Mouse (Mus musculus): ENCODE data around the gene Gal3st2. TPM values are rescaled to one million over a fixed set of nuclear protein-coding genes. Genes with fewer than 3 reads are reported as not detected.
"Not testable (repeated sequence)": the region's sequence is repeated elsewhere in the genome, so short reads cannot be mapped to it uniquely, and the experiment has no call there.

The Gal3st2 gene
- not detected in 2 replicates for polyA plus RNA-seq (2012; ENCODE audit: insufficient read depth, insufficient read length, low replicate concordance, missing spikeins)

GRCm38 (mm10) chr1:93861048-93861447 is at the start of gene Gal3st2:
TSS of gene Gal3st2 (plus strand) at chr1:93861306.
- 74% methylated on average over 2 of the region's 2 CpGs for WGBS
- not testable (repeated sequence) for H3K27ac ChIP-seq (ENCODE audit: insufficient read depth, low read depth, low read length); H3K4me1 ChIP-seq (ENCODE audit: control insufficient read depth, insufficient read depth, low read length); H3K4me3 ChIP-seq (ENCODE audit: insufficient read depth, low read depth, low read length)

GRCm38 (mm10) chr1:93811495-93812039 is 49.5 kb upstream of the Gal3st2 start:
- H3K27ac ChIP-seq (ENCODE audit: insufficient read depth, low read depth, low read length), result no peak overlapping the region
- H3K4me1 ChIP-seq (ENCODE audit: control insufficient read depth, insufficient read depth, low read length), result no peaks in the 10 kb centered on the region
- no peak for TF ChIP-seq CTCF (IDR thresholded peaks at IDR 0.05; ENCODE audit: insufficient read depth, low read depth, low read length)
- TF ChIP-seq POLR2A (IDR thresholded peaks at IDR 0.05; ENCODE audit: insufficient read depth, low read depth, low read length), result no peak
- no peak overlapping the region for H3K4me3 ChIP-seq (ENCODE audit: insufficient read depth, low read depth, low read length)
- 93% methylated on average over 8 of the region's 8 CpGs for WGBS

- H3K4me1 ChIP-seq (ENCODE audit: control insufficient read depth, insufficient read depth, low read length), result no peaks in the 10 kb centered on the region
- 92% methylated on average over 8 of the region's 8 CpGs for WGBS
- H3K27ac ChIP-seq (ENCODE audit: insufficient read depth, low read depth, low read length), result no peak overlapping the region
- H3K4me3 ChIP-seq (ENCODE audit: insufficient read depth, low read depth, low read length), result no peak overlapping the region
- TF ChIP-seq POLR2A (IDR thresholded peaks at IDR 0.05; ENCODE audit: insufficient read depth, low read depth, low read length), result no peak
- no peak for TF ChIP-seq CTCF (IDR thresholded peaks at IDR 0.05; ENCODE audit: insufficient read depth, low read depth, low read length)
Observed at GRCm38 (mm10) chr1:93817823-93818532, 43.1 kb upstream of the Gal3st2 start.

GRCm38 (mm10) chr1:93818722-93819121 is 42.4 kb upstream of the Gal3st2 start:
- 88% methylated on average over 7 of the region's 7 CpGs for WGBS
- TF ChIP-seq POLR2A (IDR thresholded peaks at IDR 0.05; ENCODE audit: insufficient read depth, low read depth, low read length), result no peak
- no peaks in the 10 kb centered on the region for H3K4me1 ChIP-seq (ENCODE audit: control insufficient read depth, insufficient read depth, low read length)
- H3K4me3 ChIP-seq (ENCODE audit: insufficient read depth, low read depth, low read length), result no peak overlapping the region
- no peak overlapping the region for H3K27ac ChIP-seq (ENCODE audit: insufficient read depth, low read depth, low read length)

GRCm38 (mm10) chr1:93823796-93824495 is 37.2 kb upstream of the Gal3st2 start:
- WGBS, result 62% methylated on average over 3 of the region's 3 CpGs
- TF ChIP-seq POLR2A (IDR thresholded peaks at IDR 0.05; ENCODE audit: insufficient read depth, low read depth, low read length) (no peak), CTCF (IDR thresholded peaks at IDR 0.05; ENCODE audit: insufficient read depth, low read depth, low read length) (no peak)
- Histone ChIP-seq H3K4me1 (ENCODE audit: control insufficient read depth, insufficient read depth, low read length) (peaks cover 15% of the 10 kb centered on the region), H3K4me3 (ENCODE audit: insufficient read depth, low read depth, low read length) (no peak overlapping the region), H3K27ac (ENCODE audit: insufficient read depth, low read depth, low read length) (no peak overlapping the region)

GRCm38 (mm10) chr1:93824609-93825008 is 36.5 kb upstream of the Gal3st2 start, which contains the start of gene D2hgdh:
TSS of gene D2hgdh (plus strand) at chr1:93824909.
- H3K4me1 ChIP-seq (ENCODE audit: control insufficient read depth, insufficient read depth, low read length), result peaks cover 15% of the 10 kb centered on the region
- WGBS, result 7% methylated on average over 10 of the region's 10 CpGs
- H3K4me3 ChIP-seq (ENCODE audit: insufficient read depth, low read depth, low read length), result peak within 1 kb of the TSS; percentile 65
- peak within 1 kb of the TSS; percentile 97 for H3K27ac ChIP-seq (ENCODE audit: insufficient read depth, low read depth, low read length)
- TF ChIP-seq POLR2A (IDR thresholded peaks at IDR 0.05; ENCODE audit: insufficient read depth, low read depth, low read length), result no peak
- no peak for TF ChIP-seq CTCF (IDR thresholded peaks at IDR 0.05; ENCODE audit: insufficient read depth, low read depth, low read length)

- H3K4me3 ChIP-seq (ENCODE audit: insufficient read depth, low read depth, low read length), result peak overlapping the region; percentile 65
- peaks cover 15% of the 10 kb centered on the region for H3K4me1 ChIP-seq (ENCODE audit: control insufficient read depth, insufficient read depth, low read length)
- TF ChIP-seq CTCF (IDR thresholded peaks at IDR 0.05; ENCODE audit: insufficient read depth, low read depth, low read length) (no peak), POLR2A (IDR thresholded peaks at IDR 0.05; ENCODE audit: insufficient read depth, low read depth, low read length) (peak; percentile 98)
- under 1% methylated on average over 30 of the region's 30 CpGs for WGBS
- H3K27ac ChIP-seq (ENCODE audit: insufficient read depth, low read depth, low read length), result peak overlapping the region; percentile 97
Observed at GRCm38 (mm10) chr1:93825105-93825674, 35.9 kb upstream of the Gal3st2 start.

- TF ChIP-seq CTCF (IDR thresholded peaks at IDR 0.05; ENCODE audit: insufficient read depth, low read depth, low read length) (no peak), POLR2A (IDR thresholded peaks at IDR 0.05; ENCODE audit: insufficient read depth, low read depth, low read length) (no peak)
- H3K27ac ChIP-seq (ENCODE audit: insufficient read depth, low read depth, low read length), result peak overlapping the region; percentile 97
- 46% methylated on average over 27 of the region's 27 CpGs for WGBS
Observed at GRCm38 (mm10) chr1:93825771-93826539, 35.2 kb upstream of the Gal3st2 start.

More at GRCm38 (mm10) chr1:93825771-93826539, 35.2 kb upstream of the Gal3st2 start:
- peak overlapping the region; percentile 65 for H3K4me3 ChIP-seq (ENCODE audit: insufficient read depth, low read depth, low read length)
- H3K4me1 ChIP-seq (ENCODE audit: control insufficient read depth, insufficient read depth, low read length), result peaks cover 15% of the 10 kb centered on the region
